Mouse (Mus musculus): ENCODE results near the gene Chst3.
A peak's percentile ranks its signal among the peaks of the same experiment; 100 is the strongest.

DNA sequence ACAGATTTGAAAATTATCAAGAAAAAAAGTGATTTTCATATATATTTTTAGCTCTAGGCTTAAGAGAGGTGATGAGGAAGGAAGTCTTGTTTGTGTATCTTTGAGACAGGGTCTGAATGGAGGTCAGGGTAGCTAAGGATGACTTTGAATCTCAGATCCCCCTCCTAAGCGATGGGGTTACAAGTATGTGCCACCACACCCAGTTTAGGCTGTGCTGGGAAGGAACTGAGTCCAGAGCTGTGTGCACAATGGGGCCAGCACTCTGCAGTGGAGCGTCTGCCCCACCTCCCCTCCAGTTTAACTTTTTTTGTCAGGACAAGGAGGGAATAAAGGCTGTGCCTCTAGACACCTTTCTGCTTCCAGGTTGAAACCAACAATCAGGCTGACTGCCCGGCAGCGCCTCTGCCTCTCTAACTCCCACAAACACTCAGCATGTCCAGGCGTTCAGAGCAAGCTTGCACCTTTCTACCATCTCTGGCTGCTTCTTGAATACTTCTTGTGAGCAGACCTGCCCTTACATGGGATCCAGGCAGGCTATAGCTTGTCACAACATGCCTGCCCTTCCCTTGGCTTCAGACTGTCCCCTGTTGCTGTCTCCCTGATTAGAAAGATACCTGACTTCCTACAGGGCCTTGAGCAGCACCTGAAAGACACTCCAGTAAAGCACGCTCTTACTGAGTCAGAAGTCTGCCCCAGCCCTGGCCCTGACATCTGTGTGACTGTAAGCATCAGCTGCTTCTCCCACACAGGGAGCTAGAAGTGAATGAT, 11.4 kb upstream of the Chst3 start:
- peak; percentile 17; the same call in 1 of the 2 replicates for TF ChIP-seq POLR2A (IDR thresholded peaks at IDR 0.05; ENCODE audit: low read depth, low read length)
- TF ChIP-seq CTCF (IDR thresholded peaks at IDR 0.05; ENCODE audit: extremely low read depth, insufficient read depth, insufficient read length, insufficient replicate concordance): no peak
